Mouse (Mus musculus) CH12.LX (cell line): Measurements from ENCODE around the gene Arrb1. TPM values are rescaled to one million over a fixed set of nuclear protein-coding genes. Genes with fewer than 3 reads are reported as not detected.

ENCODE experiments used
- DNase-seq: peaks from one replicate; pipeline ENCODE4 v3.0.0-alpha.2; 2013; ENCODE audit errors: extremely low read depth
- H3K27ac ChIP-seq: 2 replicates; pipeline ENCODE4 v1.5.1; 2012; ENCODE audit warnings: low read depth, mild to moderate bottlenecking, control low read depth, moderate library complexity; ENCODE audit not compliant: insufficient read depth
- H3K27me3 ChIP-seq: replicated peaks from 2 replicates; pipeline ENCODE3; 2012; ENCODE audit warnings: inconsistent platforms
- H3K36me3 ChIP-seq, 2 experiments: replicated peaks in 1 of 2; 2 replicates each; pipeline versions ENCODE3 to v1.6.1; 2012; ENCODE audit warnings: inconsistent platforms in 1 of 2, low read length in 1 of 2, mild to moderate bottlenecking in 1 of 2, mixed read lengths in 1 of 2, moderate library complexity in 1 of 2; ENCODE audit not compliant: control insufficient read depth in 1 of 2, insufficient read depth in 1 of 2
- H3K4me1 ChIP-seq, 2 experiments: 2 replicates each; pipeline ENCODE4 v1.6.1; 2012; ENCODE audit warnings: inconsistent platforms in 1 of 2, moderate library complexity in 1 of 2; ENCODE audit not compliant: insufficient read depth in 2 of 2, control insufficient read depth in 1 of 2
- H3K4me2 ChIP-seq: 2 replicates; pipeline ENCODE4 v1.6.1; 2012; ENCODE audit warnings: low read depth, mild to moderate bottlenecking, control low read depth; ENCODE audit not compliant: poor library complexity, insufficient read depth, severe bottlenecking
- H3K4me3 ChIP-seq, 3 experiments: fragments of 150-350 bp in 1 of 3; sonication (generic) in 1 of 3; replicated peaks in 1 of 3; 2 replicates each; pipeline versions ENCODE3 to v1.5.1; 2011 to 2012; ENCODE audit warnings: low read depth in 2 of 3, low read length in 2 of 3, mild to moderate bottlenecking in 2 of 3, moderate library complexity in 2 of 3, control low read depth in 1 of 3, improper control_type of control experiment in 1 of 3, inconsistent platforms in 1 of 3, mixed read lengths in 1 of 3; ENCODE audit not compliant: poor library complexity in 1 of 3
- H3K79me2 ChIP-seq: replicated peaks from 2 replicates; pipeline ENCODE4 v1.6.1; 2012; ENCODE audit warnings: mild to moderate bottlenecking, moderate library complexity; ENCODE audit not compliant: control insufficient read depth, poor library complexity, insufficient read depth, severe bottlenecking; ENCODE audit errors: extremely low read depth
- H3K9ac ChIP-seq: 2 replicates; pipeline ENCODE4 v1.6.1; 2012; ENCODE audit warnings: low read depth, mild to moderate bottlenecking, control low read depth, moderate library complexity; ENCODE audit not compliant: insufficient read depth
- H3K9me3 ChIP-seq: replicated peaks from 2 replicates; pipeline ENCODE3; 2012; ENCODE audit warnings: low read length, inconsistent platforms, mixed read lengths
- BHLHE40 ChIP-seq: IDR thresholded peaks from 2 replicates; pipeline ENCODE4 v1.6.1; 2011; ENCODE audit warnings: mild to moderate bottlenecking, low read depth, low read length, improper control_type of control experiment
- CTCF ChIP-seq, 2 experiments: IDR thresholded peaks in 1 of 2; conservative IDR thresholded peaks in 1 of 2; 2 replicates each; pipeline ENCODE4 v1.5.1; 2011 to 2012; ENCODE audit warnings: low read depth in 2 of 2, low read length in 2 of 2, improper control_type of control experiment in 1 of 2, inconsistent platforms in 1 of 2, mild to moderate bottlenecking in 1 of 2, moderate library complexity in 1 of 2
- E2F4 ChIP-seq: IDR thresholded peaks from 2 replicates; pipeline ENCODE4 v1.6.1; 2011; ENCODE audit warnings: low read depth, low read length, improper control_type of control experiment; ENCODE audit not compliant: insufficient replicate concordance
- ELF1 ChIP-seq: IDR thresholded peaks from 2 replicates; pipeline ENCODE4 v1.6.1; 2014; ENCODE audit warnings: low read depth, mild to moderate bottlenecking, inconsistent platforms, low read length, improper control_type of control experiment
- EP300 ChIP-seq: IDR thresholded peaks from 2 replicates; pipeline ENCODE4 v1.6.1; 2011; ENCODE audit warnings: low read length, improper control_type of control experiment
- ETS1 ChIP-seq: conservative IDR thresholded peaks from 2 replicates; pipeline ENCODE4 v1.6.1; 2012; ENCODE audit warnings: low read depth, mild to moderate bottlenecking, inconsistent platforms, low read length, improper control_type of control experiment, moderate library complexity
- GABPA ChIP-seq: IDR thresholded peaks from 2 replicates; pipeline ENCODE4 v1.6.1; 2012; ENCODE audit warnings: low read depth, low read length, improper control_type of control experiment, inconsistent platforms; ENCODE audit not compliant: insufficient replicate concordance
- HCFC1 ChIP-seq: IDR thresholded peaks from 2 replicates; pipeline ENCODE4 v1.6.1; 2012; ENCODE audit warnings: low read depth, mild to moderate bottlenecking, inconsistent platforms, low read length, improper control_type of control experiment
- IRF4 ChIP-seq: IDR thresholded peaks from 2 replicates; pipeline ENCODE4 v1.6.1; 2014; ENCODE audit warnings: low read depth, mild to moderate bottlenecking, inconsistent platforms, low read length, improper control_type of control experiment
- JUND ChIP-seq: conservative IDR thresholded peaks from 2 replicates; pipeline ENCODE4 v1.6.1; 2011; ENCODE audit warnings: low read depth, low read length, improper control_type of control experiment
- KAT2A ChIP-seq: IDR thresholded peaks from 2 replicates; pipeline ENCODE4 v1.6.1; 2012; ENCODE audit warnings: low read length, improper control_type of control experiment, inconsistent platforms; ENCODE audit not compliant: insufficient replicate concordance
- MAFK ChIP-seq: IDR thresholded peaks from 2 replicates; pipeline ENCODE4 v1.6.1; 2011; ENCODE audit warnings: low read length, improper control_type of control experiment; ENCODE audit not compliant: insufficient replicate concordance
- MAZ ChIP-seq: IDR thresholded peaks from 2 replicates; pipeline ENCODE4 v1.6.1; 2012; ENCODE audit warnings: low read depth, mild to moderate bottlenecking, inconsistent platforms, low read length, improper control_type of control experiment, moderate library complexity
- MEF2A ChIP-seq: IDR thresholded peaks from 2 replicates; pipeline ENCODE4 v1.6.1; 2014; ENCODE audit warnings: low read depth, mild to moderate bottlenecking, inconsistent platforms, low read length, improper control_type of control experiment, borderline replicate concordance
- MXI1 ChIP-seq: IDR thresholded peaks from 2 replicates; pipeline ENCODE4 v1.6.1; 2011; ENCODE audit warnings: mild to moderate bottlenecking, low read depth, low read length, improper control_type of control experiment
- NELFE ChIP-seq: IDR thresholded peaks from 2 replicates; pipeline ENCODE4 v1.6.1; 2011; ENCODE audit warnings: low read depth, low read length, improper control_type of control experiment
- NRF1 ChIP-seq: IDR thresholded peaks from 2 replicates; pipeline ENCODE4 v1.6.1; 2014; ENCODE audit warnings: low read depth, mild to moderate bottlenecking, inconsistent platforms, low read length, improper control_type of control experiment, moderate library complexity
- PAX5 ChIP-seq: IDR thresholded peaks from 2 replicates; pipeline ENCODE4 v1.6.1; 2012; ENCODE audit warnings: low read length, inconsistent platforms, mixed read lengths
- POLR2A ChIP-seq: IDR thresholded peaks from 2 replicates; pipeline ENCODE4 v1.6.1; 2011; ENCODE audit warnings: low read depth, mild to moderate bottlenecking, improper control_type of control experiment, low read length
- POLR2AphosphoS2 ChIP-seq: IDR thresholded peaks from 2 replicates; pipeline ENCODE4 v1.6.1; 2011; ENCODE audit warnings: low read depth, low read length, improper control_type of control experiment
- RCOR1 ChIP-seq: conservative IDR thresholded peaks from 2 replicates; pipeline ENCODE4 v1.6.1; 2012; ENCODE audit warnings: low read depth, mild to moderate bottlenecking, inconsistent platforms, low read length, improper control_type of control experiment
- SIN3A ChIP-seq: IDR thresholded peaks from 2 replicates; pipeline ENCODE4 v1.6.1; 2012; ENCODE audit warnings: low read length, improper control_type of control experiment, inconsistent platforms
- TCF12 ChIP-seq: IDR thresholded peaks from 2 replicates; pipeline ENCODE4 v1.6.1; 2014; ENCODE audit warnings: low read depth, mild to moderate bottlenecking, inconsistent platforms, low read length, improper control_type of control experiment
- UBTF ChIP-seq: IDR thresholded peaks from 2 replicates; pipeline ENCODE4 v1.6.1; 2012; ENCODE audit warnings: low read depth, mild to moderate bottlenecking, inconsistent platforms, low read length, improper control_type of control experiment, moderate library complexity
- USF2 ChIP-seq: conservative IDR thresholded peaks from 2 replicates; pipeline ENCODE4 v1.6.1; 2011; ENCODE audit warnings: low read depth, low read length, improper control_type of control experiment
- ZC3H11A ChIP-seq: IDR thresholded peaks from 2 replicates; pipeline ENCODE4 v1.6.1; 2012; ENCODE audit warnings: low read depth, mild to moderate bottlenecking, inconsistent platforms, low read length, improper control_type of control experiment
- ZKSCAN1 ChIP-seq: IDR thresholded peaks from 2 replicates; pipeline ENCODE4 v1.6.1; 2012; ENCODE audit warnings: low read depth, inconsistent platforms, low read length, improper control_type of control experiment, borderline replicate concordance
- dilution Hi-C: fragments of 300-500 bp; cut with MboI; formaldehyde crosslinking; loops from 2 replicates; pipeline ENCODE4 v1.14.3; 2020; ENCODE audit warnings: low sequenced_read_pairs; ENCODE audit not compliant: extremely low pct_unique_long_range_greater_than_20kb, extremely low pct_ligation_motif_present
- in situ Hi-C: fragments of 300-500 bp; cut with MboI; formaldehyde crosslinking; loops from 3 replicates; pipeline ENCODE4 v1.14.3; 2019; ENCODE audit warnings: low sequenced_read_pairs, low pct_ligation_motif_present, low pct_unique_long_range_greater_than_20kb, mixed read lengths
- polyA plus RNA-seq: library from polyadenylated mRNA; unstranded; fragments of >175 nt; gene quantifications from 2 replicates; pipeline ENCODE4 v1.2.1, GENCODE M21; 2012; ENCODE audit warnings: low read depth; ENCODE audit not compliant: insufficient read length
- total RNA-seq, 2 experiments: library from RNA; depleted of rRNA; stranded (reverse); fragments of 300-350 nt in 1 of 2; fragments of >200 nt in 1 of 2; gene quantifications; 2 replicates each; pipeline ENCODE4 v1.2.3; 2012 to 2014

The Arrb1 gene
- total and polyA plus RNA-seq, 3 experiments, result 3.3 to 5.2 (median 4.2) TPM

GRCm38 (mm10) chr7:99539201-99539891, 4.1 kb downstream of the Arrb1 start:
- Histone ChIP-seq H3K4me1 (peaks cover 12 to 47% of the 10 kb centered on the region in 2 experiments), H3K27me3 (no peaks in the 10 kb centered on the region), H3K9me3 (no peaks in the 10 kb centered on the region), H3K9ac (no peak overlapping the region), H3K79me2 (no peaks in the 10 kb centered on the region), H3K4me2 (no peak overlapping the region), H3K36me3 (no peaks in the 10 kb centered on the region), H3K27ac (no peak overlapping the region), H3K4me3 (no peak overlapping the region)
- in situ Hi-C loops, result no loop called here
- DNase-seq, result no peak
- dilution Hi-C loops, result no loop called here
- no peak for TF ChIP-seq ZKSCAN1
- no peak for TF ChIP-seq GABPA
- no peak for TF ChIP-seq BHLHE40
- TF ChIP-seq IRF4, result no peak
- no peak for TF ChIP-seq POLR2A
- no peak for TF ChIP-seq KAT2A
- no peak for TF ChIP-seq CTCF (conservative IDR thresholded peaks at IDR 0.05 in 1 of 2, IDR thresholded peaks at IDR 0.05 in 1 of 2; ENCODE audit: low read depth in 2 of 2, low read length in 2 of 2)
- no peak for TF ChIP-seq USF2
- no peak for TF ChIP-seq MXI1
- TF ChIP-seq MEF2A, result no peak
- TF ChIP-seq TCF12, result no peak
- no peak for TF ChIP-seq ELF1
- no peak for TF ChIP-seq MAFK
- TF ChIP-seq RCOR1, result no peak
- TF ChIP-seq EP300, result no peak
- TF ChIP-seq E2F4, result no peak
- no peak for TF ChIP-seq JUND

GRCm38 (mm10) chr7:99540016-99540415, 4.8 kb downstream of the Arrb1 start:
- H3K4me3 ChIP-seq, result no peak overlapping the region
- no peak overlapping the region for H3K4me2 ChIP-seq
- dilution Hi-C loops (no loop called here), in situ Hi-C loops (no loop called here)
- TF ChIP-seq ZC3H11A (no peak), MAZ (no peak), POLR2AphosphoS2 (no peak), PAX5 (no peak), NELFE (no peak), NRF1 (no peak), UBTF (no peak), IRF4 (no peak), GABPA (no peak), ETS1 (no peak), CTCF (conservative IDR thresholded peaks at IDR 0.05 in 1 of 2, IDR thresholded peaks at IDR 0.05 in 1 of 2; ENCODE audit: low read depth in 2 of 2, low read length in 2 of 2) (no peak), RCOR1 (no peak), ZKSCAN1 (no peak), POLR2A (no peak), HCFC1 (no peak), JUND (no peak), SIN3A (no peak)
- no peaks in the 10 kb centered on the region for H3K27me3 ChIP-seq
- H3K4me1 ChIP-seq, result peaks cover 8 to 48% of the 10 kb centered on the region in 2 experiments
- H3K27ac ChIP-seq, result no peak overlapping the region
- no peaks in the 10 kb centered on the region for H3K9me3 ChIP-seq
- DNase-seq, result no peak
- H3K36me3 ChIP-seq, result no peaks in the 10 kb centered on the region
- no peak overlapping the region for H3K9ac ChIP-seq
- H3K79me2 ChIP-seq, result no peaks in the 10 kb centered on the region
